Mouse (Mus musculus) induced T-regulatory cell, adult 2 months (primary cell): ENCODE measurements around the gene Pwwp2b.

Experiments
- DNase-seq: peaks from one replicate; pipeline ENCODE4 v3.0.0-alpha.2; 2012; ENCODE audit warnings: low read depth

Gene Pwwp2b

DNA sequence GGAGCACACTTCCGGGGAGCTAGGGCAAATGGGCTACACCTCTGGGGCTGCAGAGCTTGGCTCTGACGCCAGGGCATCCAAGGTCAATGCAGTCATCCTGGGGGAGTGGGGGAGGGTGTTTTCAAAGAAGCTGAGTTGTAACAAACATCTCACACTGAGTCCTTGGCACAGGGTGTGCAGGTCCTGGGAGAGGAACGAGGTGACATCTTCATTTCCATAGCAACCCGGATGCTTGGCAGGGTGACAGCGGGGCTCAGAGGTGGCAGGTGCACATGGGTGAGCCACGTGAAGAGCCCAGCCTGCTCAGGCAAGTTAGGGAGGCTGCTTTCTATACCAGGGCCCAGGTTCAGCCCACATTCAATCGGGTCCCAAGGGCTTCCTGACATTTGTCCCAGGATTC, 52.1 kb downstream of the Pwwp2b start:
- no peak for DNase-seq

DNA sequence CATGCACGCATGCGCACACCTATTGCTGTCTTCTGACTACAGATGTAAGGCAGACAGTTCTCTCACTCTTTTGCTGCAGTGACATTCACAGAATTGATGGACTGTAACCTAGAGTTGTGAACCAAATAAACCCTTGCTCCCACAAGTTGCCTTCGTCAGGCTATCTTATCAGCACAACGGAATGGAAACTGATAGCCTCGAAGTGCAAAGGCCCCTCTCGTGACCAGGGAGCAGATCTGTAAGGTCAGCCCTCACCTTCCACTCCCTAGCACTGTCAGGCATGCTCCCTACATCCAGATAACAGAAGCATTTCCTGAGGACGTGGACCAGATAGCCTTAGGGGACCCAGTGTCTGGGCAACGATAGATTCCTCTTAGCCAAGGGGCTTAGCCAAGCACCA, 53.2 kb downstream of the Pwwp2b start:
- DNase-seq, result no peak

DNA sequence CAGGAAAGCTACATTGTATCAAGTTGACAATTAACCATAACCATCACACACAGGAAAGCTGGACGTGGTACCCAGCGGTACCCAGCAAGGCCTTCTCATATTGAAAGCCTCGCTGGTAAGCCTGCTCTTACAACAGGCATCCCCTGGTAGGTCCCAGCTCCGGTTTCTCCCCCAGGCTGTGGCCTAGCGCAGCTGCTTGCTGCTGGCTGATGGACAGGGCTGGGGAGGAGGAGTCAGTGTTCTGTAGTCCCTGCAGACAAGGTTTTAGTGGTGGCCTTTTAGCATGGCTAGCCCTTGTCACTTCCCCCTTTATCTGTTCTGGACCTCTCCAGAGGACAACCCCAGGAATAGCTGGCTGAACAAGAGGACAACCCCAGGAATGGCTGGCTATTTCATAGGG, 54.0 kb downstream of the Pwwp2b start:
- DNase-seq, result no peak

DNA sequence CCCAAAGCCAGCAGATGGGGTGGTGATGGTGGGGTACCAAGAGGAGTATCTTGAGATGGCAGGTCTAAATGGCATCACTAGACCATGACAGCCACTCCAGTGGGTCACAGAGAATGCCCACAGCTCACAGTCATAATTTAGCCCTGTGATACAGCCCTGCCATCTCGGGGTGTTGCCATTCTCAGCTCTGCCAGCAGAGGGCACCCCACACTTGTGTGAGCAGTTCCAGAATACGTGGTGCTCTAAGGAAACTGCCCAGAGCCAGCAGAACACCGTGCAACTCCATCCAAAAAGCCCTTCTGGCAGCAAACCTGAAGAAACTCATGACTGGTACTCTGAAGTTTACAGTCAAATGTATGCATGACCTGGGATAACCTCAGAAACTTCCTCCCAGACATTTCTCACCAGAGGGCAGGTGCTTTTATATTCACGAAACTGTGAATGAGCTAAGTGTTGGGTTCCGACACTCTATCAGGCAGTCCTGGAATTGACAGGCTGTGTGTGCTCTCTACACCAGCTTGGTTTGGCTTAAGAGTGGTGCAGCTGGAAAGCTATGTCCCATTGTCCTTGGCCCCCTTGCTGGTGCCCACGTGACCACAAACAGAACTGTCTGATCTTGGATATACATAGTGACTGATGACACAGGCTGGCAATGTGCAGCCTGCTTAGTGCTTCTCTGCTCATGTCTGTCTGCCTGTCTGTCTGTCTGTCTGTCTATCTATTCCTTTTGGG, 55.2 kb downstream of the Pwwp2b start:
- peak; percentile 83 for DNase-seq

DNA sequence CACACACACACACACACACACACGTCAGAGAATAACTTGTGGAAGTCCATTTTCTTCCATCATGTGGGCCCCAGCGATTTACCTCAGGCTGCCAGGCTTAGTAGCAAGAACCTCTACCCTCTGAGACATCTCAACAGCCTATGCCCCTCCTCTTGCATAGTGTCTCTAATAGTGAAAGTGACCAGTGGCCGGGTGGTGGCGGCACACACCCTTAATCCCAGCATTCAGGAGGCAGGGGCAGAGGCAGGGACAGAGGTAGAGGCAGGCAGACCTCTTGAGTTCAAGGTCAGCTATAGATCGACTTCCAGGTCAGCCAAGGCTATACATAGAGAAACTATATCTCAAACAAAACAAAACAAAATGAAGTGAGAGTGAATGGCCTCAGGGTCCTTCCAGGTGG, 56.0 kb downstream of the Pwwp2b start:
- no peak for DNase-seq

DNA sequence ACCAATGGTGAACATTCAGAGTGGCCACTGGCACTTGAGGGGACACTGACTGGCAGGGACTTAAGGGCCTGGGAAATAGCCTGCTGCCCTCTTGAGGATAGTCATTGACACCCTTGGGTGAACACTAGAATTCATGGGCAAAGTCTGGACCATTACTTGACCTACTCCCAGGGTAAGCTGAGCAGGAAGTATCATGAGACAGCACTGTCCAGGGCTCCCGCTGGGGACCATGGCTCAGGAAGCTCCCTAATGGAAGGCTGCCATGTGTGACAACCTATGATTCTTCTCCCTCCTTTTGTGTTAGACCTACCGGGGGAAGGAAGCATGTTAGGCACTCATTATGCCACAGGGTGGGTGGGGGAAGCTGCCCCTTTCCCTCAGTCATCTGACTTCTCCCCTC, 58.8 kb downstream of the Pwwp2b start:
- DNase-seq, result no peak

DNA sequence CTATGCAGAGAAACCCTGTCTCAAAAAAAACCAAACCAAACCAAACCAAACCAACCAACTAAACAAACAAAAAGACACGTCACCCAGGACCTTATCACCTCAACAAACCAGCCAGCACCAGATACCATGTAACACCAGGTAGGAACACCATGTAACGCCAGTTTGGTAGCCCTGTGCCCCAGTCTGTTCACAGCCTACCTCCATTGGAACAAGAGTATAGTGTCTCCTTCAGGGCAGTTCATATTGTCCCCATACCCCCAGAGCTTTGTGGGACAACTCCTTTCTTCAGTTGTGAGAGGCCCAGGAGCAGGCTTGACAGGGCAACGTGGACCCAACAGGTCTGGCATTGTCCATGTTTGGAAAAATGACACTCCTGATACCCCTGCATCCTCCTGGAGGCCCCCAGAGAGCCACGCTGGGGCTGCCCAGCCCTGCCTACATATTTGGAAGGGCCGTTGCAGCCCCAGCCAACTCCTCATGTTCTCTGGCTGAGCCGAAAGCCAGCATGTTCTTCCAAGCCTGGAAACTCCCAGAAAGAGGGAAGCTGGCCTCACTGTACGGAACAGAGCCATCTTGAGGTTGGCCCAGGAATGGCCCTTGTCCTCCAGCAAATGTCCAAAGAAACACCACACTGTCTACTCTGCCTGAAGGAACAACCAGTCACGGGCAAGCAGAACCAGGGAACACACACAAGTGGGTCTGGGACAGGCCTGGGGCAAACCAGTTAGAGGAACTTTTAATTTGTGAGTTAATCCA, 60.0 kb downstream of the Pwwp2b start:
- no peak for DNase-seq

DNA sequence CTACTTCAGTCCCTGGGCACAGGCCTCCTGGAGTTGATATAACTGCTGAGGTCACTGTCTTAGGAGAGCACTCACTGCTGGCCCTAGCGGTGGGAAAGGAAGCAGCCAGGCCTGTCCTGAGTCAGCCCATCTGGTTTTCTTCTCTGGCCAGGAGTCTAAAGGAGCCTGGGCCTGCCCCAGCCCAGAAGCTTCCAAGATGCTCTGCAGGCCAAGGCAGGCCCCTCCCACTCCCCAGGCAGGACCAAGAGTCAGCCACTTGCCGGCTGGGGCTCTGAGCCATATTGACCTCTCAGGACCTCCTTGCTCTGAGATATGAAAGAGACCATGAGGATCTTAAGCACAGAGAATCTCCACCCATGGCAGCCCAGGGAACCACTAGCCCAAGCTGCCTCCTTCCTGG, 60.8 kb downstream of the Pwwp2b start:
- no peak for DNase-seq

DNA sequence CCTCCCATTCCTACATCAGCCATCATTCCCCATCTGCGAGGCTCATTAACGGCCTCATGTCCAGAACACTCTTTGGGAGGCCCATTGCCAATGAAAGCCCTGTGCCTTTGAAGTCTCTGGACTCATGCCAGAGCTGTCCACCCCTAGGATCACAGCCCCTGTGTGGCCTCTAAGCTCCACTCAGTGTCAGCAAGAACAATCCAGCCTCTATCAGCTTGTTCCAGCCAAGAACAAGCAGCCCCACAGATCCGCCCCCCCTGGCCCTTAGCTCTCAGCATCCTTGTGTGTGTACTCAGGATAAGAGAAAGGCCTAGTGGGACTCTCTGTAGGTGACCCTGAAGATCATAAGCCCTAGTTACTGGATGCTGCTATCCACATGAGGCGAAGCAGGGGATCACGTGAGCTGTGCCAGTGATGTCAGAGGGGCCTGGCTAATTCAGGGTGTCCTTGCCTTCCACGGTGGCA, 62.2 kb downstream of the Pwwp2b start:
- DNase-seq, result no peak

DNA sequence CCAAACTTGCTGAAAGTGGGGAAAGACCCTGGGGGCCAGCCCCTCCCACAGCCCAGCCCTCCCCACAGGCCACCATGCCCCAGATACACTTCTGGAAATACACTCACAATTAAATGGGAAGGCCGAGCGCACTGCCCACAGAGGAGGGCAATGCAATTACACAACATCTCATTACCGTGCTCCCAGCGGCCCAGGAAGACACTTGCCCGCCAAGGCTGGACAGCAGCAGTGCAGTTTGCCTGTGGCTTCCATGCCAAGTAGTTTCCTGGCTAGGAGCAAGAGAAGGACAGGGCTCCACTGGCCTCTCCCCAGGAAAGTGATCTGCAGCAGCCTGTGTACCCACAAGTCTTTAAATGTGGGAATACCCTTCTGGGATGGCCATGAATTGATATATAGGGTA, 64.4 kb downstream of the Pwwp2b start:
- no peak for DNase-seq

DNA sequence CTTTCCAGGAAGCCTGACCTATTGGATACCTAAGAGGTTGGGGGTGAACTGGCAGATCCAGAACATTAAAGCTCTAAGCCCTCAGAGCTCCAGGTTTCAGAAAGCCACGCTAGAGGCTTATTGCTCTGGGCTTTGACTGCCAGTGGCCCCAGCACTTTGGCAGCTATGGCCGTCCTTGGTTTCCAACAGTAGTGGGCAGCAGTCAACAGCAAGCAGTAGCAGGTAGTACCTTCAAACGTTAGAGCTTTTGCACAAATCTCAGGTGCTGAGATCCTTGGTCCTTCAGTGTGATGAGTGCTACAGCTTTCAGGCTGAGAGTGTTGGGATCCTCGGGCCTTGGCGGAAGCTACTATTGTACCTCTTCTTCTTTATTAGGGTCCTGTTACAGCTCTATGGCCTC, 65.1 kb downstream of the Pwwp2b start:
- no peak for DNase-seq

DNA sequence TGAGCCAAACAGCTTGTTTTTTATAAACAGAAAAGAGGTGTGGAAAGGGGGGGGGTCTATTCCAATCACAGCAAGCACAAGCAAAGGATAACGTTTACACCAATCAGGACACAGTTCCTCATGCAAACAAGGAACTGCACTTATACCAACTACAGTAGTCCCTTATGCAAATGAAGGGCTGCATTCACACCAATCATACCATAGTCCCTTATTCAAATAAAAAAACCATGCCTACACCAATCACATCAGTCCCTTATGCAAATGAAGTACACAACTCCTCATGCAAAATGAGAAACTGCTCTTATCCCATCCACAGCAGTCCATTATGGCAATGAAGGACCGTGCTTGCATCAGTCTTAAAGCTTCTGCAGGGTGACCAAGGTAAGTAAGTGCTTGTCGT, 66.4 kb downstream of the Pwwp2b start:
- no peak for DNase-seq

DNA sequence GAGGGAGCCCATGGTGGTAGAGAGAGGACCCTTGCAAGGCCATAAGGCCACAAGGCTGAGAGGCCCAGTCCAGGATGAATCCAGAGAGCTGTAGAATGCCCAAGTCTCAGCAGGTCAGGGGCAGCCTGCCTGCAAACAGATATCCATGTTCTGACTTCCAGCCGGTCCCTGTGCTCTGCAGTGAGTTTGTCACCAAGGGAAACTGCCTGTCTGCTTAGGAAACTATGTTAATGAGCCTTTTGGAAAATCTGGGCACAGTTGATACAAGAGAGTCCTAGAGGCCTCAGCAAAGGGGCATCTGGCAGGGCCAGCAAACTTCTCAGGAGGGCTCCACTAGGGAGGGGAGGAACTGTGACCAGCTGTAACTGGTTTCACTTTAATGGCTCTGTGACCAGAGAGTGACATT, 70.7 kb downstream of the Pwwp2b start:
- DNase-seq, result no peak
